Mouse (Mus musculus): ENCODE data around the gene Xpc. TPM values are rescaled to one million over a fixed set of nuclear protein-coding genes. Genes with fewer than 3 reads are reported as not detected.

The Xpc gene
- polyA plus RNA-seq, 2 experiments, result 2.8 to 3.7 TPM

- H3K4me1 ChIP-seq (replicated peaks; ENCODE audit: control insufficient read depth in 2 of 2, insufficient read depth in 2 of 2, low read length in 1 of 2), result 0 out of 4 replicates have a peak, but pooled peaks cover 0 to 2% of the 10 kb centered on the region in 2 experiments
- no peak overlapping the region for H3K4me2 ChIP-seq (ENCODE audit: low read depth)
- no peak overlapping the region for H3K9ac ChIP-seq (replicated peaks)
- H3K4me3 ChIP-seq (ENCODE audit: insufficient read depth in 1 of 2, low read depth in 2 of 2, low read length in 2 of 2), result no peak overlapping the region
- no peaks in the 10 kb centered on the region; the same call in none of the 2 replicates for H3K36me3 ChIP-seq (replicated peaks; ENCODE audit: control insufficient read depth, insufficient read depth, low read depth)
- DNase-seq (ENCODE audit: low read depth in 3 of 3, low spot score in 3 of 3) (no peak), ATAC-seq (ENCODE audit: insufficient read depth) (0 out of 2 replicates have a peak, but pooled peaks have one; percentile 15)
- no peaks in the 10 kb centered on the region for H3K9me3 ChIP-seq (ENCODE audit: control insufficient read depth, low read length)
- WGBS (ENCODE audit: insufficient replicate concordance), result 28% methylated on average over 5 of the region's 5 CpGs
- no peaks in the 10 kb centered on the region for H3K27me3 ChIP-seq (ENCODE audit: control insufficient read depth, insufficient read depth, low read length)
- H3K27ac ChIP-seq, result no peak overlapping the region
- TF ChIP-seq EP300 (IDR thresholded peaks at IDR 0.05; ENCODE audit: low read depth), result no peak
- no peak for TF ChIP-seq CTCF (IDR thresholded peaks at IDR 0.05; ENCODE audit: low read depth)
These were observed 9.7 kb downstream of the Xpc start for GRCm38 (mm10) chr6:91506036-91506435.

GRCm38 (mm10) chr6:91503302-91503701 lies 12.4 kb downstream of the Xpc start:
- WGBS (ENCODE audit: insufficient replicate concordance), result 36% methylated on average over 1 of the region's 1 CpGs
- Histone ChIP-seq H3K9ac (replicated peaks) (no peak overlapping the region), H3K4me2 (ENCODE audit: low read depth) (no peak overlapping the region), H3K9me3 (ENCODE audit: control insufficient read depth, low read length) (no peaks in the 10 kb centered on the region), H3K4me3 (ENCODE audit: insufficient read depth in 1 of 2, low read depth in 2 of 2, low read length in 2 of 2) (no peak overlapping the region), H3K4me1 (replicated peaks; ENCODE audit: control insufficient read depth in 2 of 2, insufficient read depth in 2 of 2, low read length in 1 of 2) (0 out of 4 replicates have a peak, but pooled peaks cover 0 to 2% of the 10 kb centered on the region in 2 experiments), H3K27ac (no peak overlapping the region), H3K36me3 (replicated peaks; ENCODE audit: control insufficient read depth, insufficient read depth, low read depth) (peaks cover 3% of the 10 kb centered on the region), H3K27me3 (ENCODE audit: control insufficient read depth, insufficient read depth, low read length) (no peaks in the 10 kb centered on the region)
- TF ChIP-seq EP300 (IDR thresholded peaks at IDR 0.05; ENCODE audit: low read depth), result no peak
- no peak for TF ChIP-seq CTCF (IDR thresholded peaks at IDR 0.05; ENCODE audit: low read depth)
- ATAC-seq (ENCODE audit: insufficient read depth) (no peak), DNase-seq (ENCODE audit: low read depth in 3 of 3, low spot score in 3 of 3) (no peak)

DNA sequence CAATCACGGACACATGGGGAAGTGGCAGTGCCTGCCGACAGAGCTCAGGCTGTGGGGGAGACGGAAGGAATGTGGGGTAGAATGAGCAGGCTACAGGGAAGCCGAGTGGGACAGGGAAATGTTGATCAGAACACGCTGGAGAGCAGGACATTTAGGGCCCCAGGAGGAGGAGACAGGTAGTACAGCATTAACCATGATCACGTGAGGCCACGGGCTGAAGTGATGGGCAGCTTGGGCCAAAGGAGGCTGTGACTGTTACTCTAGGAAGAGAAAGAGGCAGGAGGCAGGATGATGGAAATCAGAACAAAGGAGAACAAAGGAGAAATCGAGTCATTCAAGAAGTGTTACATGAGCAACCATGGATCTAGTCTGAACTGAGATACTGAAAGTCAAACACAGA lies 21.2 kb downstream of the Xpc start:
- H3K9ac ChIP-seq (replicated peaks), result no peak overlapping the region
- no peak for ATAC-seq (ENCODE audit: insufficient read depth)
- H3K4me2 ChIP-seq (ENCODE audit: low read depth), result no peak overlapping the region
- H3K4me3 ChIP-seq (ENCODE audit: insufficient read depth in 1 of 2, low read depth in 2 of 2, low read length in 2 of 2), result no peak overlapping the region
- no peak for TF ChIP-seq CTCF (IDR thresholded peaks at IDR 0.05; ENCODE audit: low read depth)
- no peak for TF ChIP-seq EP300 (IDR thresholded peaks at IDR 0.05; ENCODE audit: low read depth)
- no peaks in the 10 kb centered on the region for H3K9me3 ChIP-seq (ENCODE audit: control insufficient read depth, low read length)
- 0 out of 4 replicates have a peak, but pooled peaks cover 0 to 1% of the 10 kb centered on the region in 2 experiments for H3K4me1 ChIP-seq (replicated peaks; ENCODE audit: control insufficient read depth in 2 of 2, insufficient read depth in 2 of 2, low read length in 1 of 2)
- whole genome bisulfite sequencing (ENCODE audit: insufficient replicate concordance), result 64% methylated on average over 8 of the region's 8 CpGs
- DNase-seq (ENCODE audit: low read depth in 3 of 3, low spot score in 3 of 3), result no peak
- H3K36me3 ChIP-seq (replicated peaks; ENCODE audit: control insufficient read depth, insufficient read depth, low read depth), result peaks cover 3% of the 10 kb centered on the region; the same call in 1 of the 2 replicates
- no peaks in the 10 kb centered on the region for H3K27me3 ChIP-seq (ENCODE audit: control insufficient read depth, insufficient read depth, low read length)
- H3K27ac ChIP-seq, result no peak overlapping the region

DNA sequence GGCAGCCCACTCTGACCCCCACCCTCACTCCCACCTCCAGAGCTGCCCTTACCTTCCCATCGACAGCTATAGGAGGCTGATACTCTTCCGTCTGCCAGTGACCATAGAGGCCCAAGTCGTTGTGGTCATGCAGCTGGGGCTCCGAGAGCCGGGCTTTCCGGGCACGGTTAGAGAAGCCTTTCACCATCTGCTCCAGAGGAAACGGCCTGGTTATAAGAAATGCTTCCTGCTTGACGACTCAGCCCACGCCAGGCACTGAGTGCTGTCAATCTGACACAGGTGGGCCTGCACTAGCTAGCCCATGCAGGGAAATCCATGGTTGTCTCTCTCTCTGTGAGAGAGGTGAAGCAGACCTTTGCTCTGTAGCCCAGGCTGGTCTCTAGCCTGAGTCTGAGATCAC lies 22.6 kb downstream of the Xpc start:
- H3K9me3 ChIP-seq (ENCODE audit: control insufficient read depth, low read length), result no peaks in the 10 kb centered on the region
- no peak overlapping the region for H3K27ac ChIP-seq
- H3K4me2 ChIP-seq (ENCODE audit: low read depth), result no peak overlapping the region
- TF ChIP-seq CTCF (IDR thresholded peaks at IDR 0.05; ENCODE audit: low read depth), result no peak
- TF ChIP-seq EP300 (IDR thresholded peaks at IDR 0.05; ENCODE audit: low read depth), result no peak
- no peaks in the 10 kb centered on the region; the same call in 1 of the 2 replicates for H3K36me3 ChIP-seq (replicated peaks; ENCODE audit: control insufficient read depth, insufficient read depth, low read depth)
- ATAC-seq (ENCODE audit: insufficient read depth), result no peak
- no peak for DNase-seq (ENCODE audit: low read depth in 3 of 3, low spot score in 3 of 3)
- no peak overlapping the region for H3K9ac ChIP-seq (replicated peaks)
- 54% methylated on average over 10 of the region's 10 CpGs for WGBS (ENCODE audit: insufficient replicate concordance)
- H3K27me3 ChIP-seq (ENCODE audit: control insufficient read depth, insufficient read depth, low read length), result no peaks in the 10 kb centered on the region
- 0 out of 4 replicates have a peak, but pooled peaks cover 0 to 1% of the 10 kb centered on the region in 2 experiments for H3K4me1 ChIP-seq (replicated peaks; ENCODE audit: control insufficient read depth in 2 of 2, insufficient read depth in 2 of 2, low read length in 1 of 2)
- H3K4me3 ChIP-seq (ENCODE audit: insufficient read depth in 1 of 2, low read depth in 2 of 2, low read length in 2 of 2), result no peak overlapping the region

DNA sequence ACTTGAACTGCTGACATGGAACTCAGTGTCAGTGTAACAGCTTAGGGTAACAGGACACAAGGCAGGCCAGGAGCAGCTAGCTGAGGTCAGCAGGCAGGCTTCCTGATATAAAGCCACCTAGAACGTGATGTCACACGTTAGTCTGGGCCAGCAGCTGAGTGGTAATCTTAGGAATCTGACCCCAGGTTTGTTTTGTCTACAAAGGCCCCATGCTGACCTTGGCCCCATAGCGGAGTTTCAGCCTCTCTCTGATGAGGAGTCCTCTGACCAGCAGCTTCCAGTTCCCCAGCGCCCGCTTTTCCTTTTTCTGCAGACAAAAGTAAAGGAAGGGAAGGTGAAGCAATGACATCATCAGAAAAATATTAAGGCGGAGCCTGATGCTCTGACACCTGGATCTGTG lies 24.7 kb downstream of the Xpc start:
- Histone ChIP-seq H3K4me1 (replicated peaks; ENCODE audit: control insufficient read depth in 2 of 2, insufficient read depth in 2 of 2, low read length in 1 of 2) (0 out of 4 replicates have a peak, but pooled peaks cover 0 to 1% of the 10 kb centered on the region in 2 experiments), H3K4me3 (ENCODE audit: insufficient read depth in 1 of 2, low read depth in 2 of 2, low read length in 2 of 2) (no peak overlapping the region), H3K27ac (no peak overlapping the region), H3K9ac (replicated peaks) (no peak overlapping the region), H3K4me2 (ENCODE audit: low read depth) (no peak overlapping the region), H3K9me3 (ENCODE audit: control insufficient read depth, low read length) (no peaks in the 10 kb centered on the region), H3K36me3 (replicated peaks; ENCODE audit: control insufficient read depth, insufficient read depth, low read depth) (no peaks in the 10 kb centered on the region; the same call in 1 of the 2 replicates), H3K27me3 (ENCODE audit: control insufficient read depth, insufficient read depth, low read length) (no peaks in the 10 kb centered on the region)
- no peak for ATAC-seq (ENCODE audit: insufficient read depth)
- TF ChIP-seq CTCF (IDR thresholded peaks at IDR 0.05; ENCODE audit: low read depth), result no peak
- 62% methylated on average over 6 of the region's 6 CpGs for WGBS (ENCODE audit: insufficient replicate concordance)
- no peak for DNase-seq (ENCODE audit: low read depth in 3 of 3, low spot score in 3 of 3)

All from liver, embryonic 14.5 days (tissue).